ENCODE assay signal across 8 mouse cellular contexts in genomic region chr13:54685174-54685573, GRCm38 (mm10). TPM values are rescaled to one million over a fixed set of nuclear protein-coding genes. Genes with fewer than 3 reads are reported as not detected.
DNase-seq lines count a peak whose midpoint lies in the region; ATAC-seq and TF ChIP-seq lines count a peak whose summit lies in the region.

No protein-coding gene starts in this region.

- DNase-seq in gastrocnemius, adult 2 months, result peak; percentile 41
- DNase-seq in gastrocnemius, postnatal 14 days, result no peak
- peak; percentile 46 for DNase-seq in R1 (ENCODE audit: low read depth, low spot score)
- DNase-seq in Muller cell, postnatal 12 days (ENCODE audit: inconsistent ontology term), result no peak

- no peak overlapping the region for H3K27ac ChIP-seq in gastrocnemius, adult 2 months
- no peak overlapping the region for H3K27ac ChIP-seq in embryonic fibroblast, embryonic 13.5 days (ENCODE audit: insufficient read depth, low read length)
- no peak overlapping the region for H3K27ac ChIP-seq in intestine, embryonic 15.5 days
- H3K27ac ChIP-seq in liver, embryonic 16.5 days (ENCODE audit: low read length), result no peak overlapping the region; the same call in 1 of the 2 replicates
- no peak overlapping the region for H3K27ac ChIP-seq in neural tube, embryonic 15.5 days (replicated peaks)

- no peak for ATAC-seq in intestine, embryonic 15.5 days
- ATAC-seq in liver, embryonic 16.5 days (ENCODE audit: low read depth), result no peak
- no peak for ATAC-seq in neural tube, embryonic 15.5 days (ENCODE audit: low FRiP score)

- TF ChIP-seq CTCF in gastrocnemius, adult 2 months (IDR thresholded peaks at IDR 0.05), result peak; percentile 71
- peak; percentile 51; the same call in 1 of the 2 replicates for TF ChIP-seq CTCF in embryonic fibroblast, embryonic 13.5 days (IDR thresholded peaks at IDR 0.05; ENCODE audit: borderline replicate concordance, insufficient read depth, low read length)

- no peaks in the 10 kb centered on the region; the same call in 1 of the 2 replicates for H3K4me1 ChIP-seq in embryonic fibroblast, embryonic 13.5 days (ENCODE audit: control insufficient read depth, insufficient read depth, low read length)
- peaks cover 34% of the 10 kb centered on the region for H3K4me1 ChIP-seq in intestine, embryonic 15.5 days (replicated peaks)
- peaks cover 56% of the 10 kb centered on the region for H3K4me1 ChIP-seq in liver, embryonic 16.5 days (ENCODE audit: control insufficient read depth, low read depth, low read length)
- peaks cover 43% of the 10 kb centered on the region for H3K4me1 ChIP-seq in neural tube, embryonic 15.5 days

- H3K4me3 ChIP-seq in gastrocnemius, adult 2 months, result peak overlapping the region; percentile 28
- no peak overlapping the region; the same call in 1 of the 2 replicates for H3K4me3 ChIP-seq in embryonic fibroblast, embryonic 13.5 days (ENCODE audit: insufficient read depth, low read length)
- H3K4me3 ChIP-seq in intestine, embryonic 15.5 days (replicated peaks), result no peak overlapping the region
- peak overlapping the region; percentile 3; the same call in 1 of the 2 replicates for H3K4me3 ChIP-seq in liver, embryonic 16.5 days (ENCODE audit: low read depth, low read length)
- H3K4me3 ChIP-seq in neural tube, embryonic 15.5 days (replicated peaks), result peak overlapping the region; percentile 78

- no peaks in the 10 kb centered on the region for H3K9me3 ChIP-seq in intestine, embryonic 15.5 days
- no peaks in the 10 kb centered on the region for H3K9me3 ChIP-seq in liver, embryonic 16.5 days (replicated peaks; ENCODE audit: control insufficient read depth, low read length)
- no peaks in the 10 kb centered on the region for H3K9me3 ChIP-seq in neural tube, embryonic 15.5 days (replicated peaks)

- H3K27me3 ChIP-seq in intestine, embryonic 15.5 days (replicated peaks), result no peaks in the 10 kb centered on the region
- H3K27me3 ChIP-seq in liver, embryonic 16.5 days (ENCODE audit: control insufficient read depth, insufficient read depth, low read depth, low read length), result no peaks in the 10 kb centered on the region
- no peaks in the 10 kb centered on the region for H3K27me3 ChIP-seq in neural tube, embryonic 15.5 days (replicated peaks)

- H3K9ac ChIP-seq in intestine, embryonic 15.5 days, result 0 out of 2 replicates have a peak overlapping the region, but pooled peaks have one; percentile 15
- peak overlapping the region; percentile 0; the same call in 1 of the 2 replicates for H3K9ac ChIP-seq in liver, embryonic 16.5 days (ENCODE audit: low read depth, low read length)
- H3K9ac ChIP-seq in neural tube, embryonic 15.5 days (replicated peaks), result peak overlapping the region; percentile 86

- H3K4me2 ChIP-seq in intestine, embryonic 15.5 days (replicated peaks), result peak overlapping the region; percentile 77
- peak overlapping the region; percentile 94; the same call in 1 of the 2 replicates for H3K4me2 ChIP-seq in liver, embryonic 16.5 days (ENCODE audit: low read depth, low read length)
- peak overlapping the region; percentile 89 for H3K4me2 ChIP-seq in neural tube, embryonic 15.5 days

- intact Hi-C loops in gastrocnemius, adult 2 months (cut with DNase I), result loop anchor here (5.0 kb wide), 1 partner anchor 63 kb away; the partner anchor contains the start of gene Faf2
- intact Hi-C loops in gastrocnemius, postnatal 14 days (cut with DNase I; ENCODE audit: low total_unique reads), result no loop called here

- no peak for TF ChIP-seq POLR2A in embryonic fibroblast, embryonic 13.5 days (IDR thresholded peaks at IDR 0.05; ENCODE audit: low read depth, low read length)

- H3K36me3 ChIP-seq in intestine, embryonic 15.5 days, result peaks cover 41% of the 10 kb centered on the region
- peaks cover 27% of the 10 kb centered on the region for H3K36me3 ChIP-seq in liver, embryonic 16.5 days (ENCODE audit: control insufficient read depth, insufficient read depth)
- H3K36me3 ChIP-seq in neural tube, embryonic 15.5 days, result peaks cover 42% of the 10 kb centered on the region

- 46% methylated on average over 2 of the region's 2 CpGs for WGBS in intestine, embryonic 15.5 days
- 54% methylated on average over 2 of the region's 2 CpGs for WGBS in liver, embryonic 16.5 days (ENCODE audit: insufficient replicate concordance)
- WGBS in neural tube, embryonic 15.5 days, result 46% methylated on average over 2 of the region's 2 CpGs

RNA-seq across cellular contexts. Expression of gene Rnf44, which starts 8.5 kb away (rescaled TPM):
- 10 to 100 TPM; 23.3 to 34.1 TPM for total RNA-seq in gastrocnemius, adult 2 months (2021)
- 10 to 100 TPM; 25.7 to 26.0 TPM for total RNA-seq in gastrocnemius, postnatal 14 days (2021)
- polyA plus RNA-seq in embryonic fibroblast, embryonic 13.5 days (2011; ENCODE audit: insufficient read length, low read depth, missing spikeins), result 39.2 and 39.4 TPM in 2 replicates
- 77.9 and 78.3 TPM in 2 replicates for polyA plus RNA-seq in intestine, embryonic 15.5 days (2015; fragmentation: Nextera tagmentation; extraction: Ambion mirVana)
- polyA plus RNA-seq in liver, embryonic 16.5 days (2015; fragmentation: Nextera tagmentation; extraction: Ambion mirVana), result 24.6 and 27.8 TPM in 2 replicates
- 73.5 and 76.3 TPM in 2 replicates for polyA plus RNA-seq in neural tube, embryonic 15.5 days (2015; fragmentation: Nextera tagmentation; extraction: Ambion mirVana)

RNA-seq across cellular contexts. Expression of gene Cdhr2, which starts 16.1 kb away (rescaled TPM):
- not detected for total RNA-seq in gastrocnemius, adult 2 months (2021)
- not detected for total RNA-seq in gastrocnemius, postnatal 14 days (2021)
- polyA plus RNA-seq in embryonic fibroblast, embryonic 13.5 days (2011; ENCODE audit: insufficient read length, low read depth, missing spikeins), result not detected in 2 replicates
- polyA plus RNA-seq in intestine, embryonic 15.5 days (2015; fragmentation: Nextera tagmentation; extraction: Ambion mirVana), result 32.2 and 37.2 TPM in 2 replicates
- polyA plus RNA-seq in liver, embryonic 16.5 days (2015; fragmentation: Nextera tagmentation; extraction: Ambion mirVana), result 23.4 and 26.1 TPM in 2 replicates
- 0.22 and 1.4 TPM in 2 replicates for polyA plus RNA-seq in neural tube, embryonic 15.5 days (2015; fragmentation: Nextera tagmentation; extraction: Ambion mirVana)

Comparison
In these comparisons a context has a peak if more than half of its experiments do, and no peak if none do; other contexts are left out.
1. DNase-seq: peak in gastrocnemius, adult 2 months (single experiment) and R1 (single experiment); none in gastrocnemius, postnatal 14 days (single experiment) and Muller cell, postnatal 12 days (single experiment).
2. H3K4me3 ChIP-seq: peak in gastrocnemius, adult 2 months (single experiment), liver, embryonic 16.5 days (single experiment) and neural tube, embryonic 15.5 days (single experiment); none in embryonic fibroblast, embryonic 13.5 days (single experiment) and intestine, embryonic 15.5 days (single experiment).
3. H3K9ac ChIP-seq: peak in every context shown above with its lines; median percentile 86 in neural tube, embryonic 15.5 days; 15 in intestine, embryonic 15.5 days; 0 in liver, embryonic 16.5 days.
4. RNA of gene Cdhr2, which starts 16.1 kb away (polyA plus RNA-seq): 32.2 to 37.2 TPM in intestine, embryonic 15.5 days and 23.4 to 26.1 TPM in liver, embryonic 16.5 days; 0.22 to 1.4 TPM in neural tube, embryonic 15.5 days and not detected in embryonic fibroblast, embryonic 13.5 days; every median in the first group is over 10 times any median in the second.
5. Peak in every context shown above with its lines, with median percentiles within 50 percentile points of each other: H3K4me2 ChIP-seq.